Mouse (Mus musculus): ENCODE measurements at regions not wholly inside any gene's neighbourhood (a gene's known extent, or its start where the extent isn't known, plus 50 kb on each side); places are given as distances from the start of the nearest gene placed in this dataset.

- in situ Hi-C loops (cut with MboI; ENCODE audit: unreplicated experiment in 2 of 2), result no loop called here
Measured at GRCm38 (mm10) chr3:140044898-140045297, 839.4 kb downstream of the Stpg2 start.

GRCm38 (mm10) chr3:140054634-140055033, 849.1 kb downstream of the Stpg2 start:
- in situ Hi-C loops (cut with MboI; ENCODE audit: unreplicated experiment in 2 of 2), result no loop called here

GRCm38 (mm10) chr3:140057962-140058631, 852.6 kb downstream of the Stpg2 start:
- in situ Hi-C loops (cut with MboI; ENCODE audit: unreplicated experiment in 2 of 2), result no loop called here

- in situ Hi-C loops (cut with MboI; ENCODE audit: unreplicated experiment in 2 of 2), result no loop called here
Measured at GRCm38 (mm10) chr3:140059102-140059501, 853.6 kb downstream of the Stpg2 start.

GRCm38 (mm10) chr3:140059522-140060110, 854.1 kb downstream of the Stpg2 start:
- in situ Hi-C loops (cut with MboI; ENCODE audit: unreplicated experiment in 2 of 2), result no loop called here

- in situ Hi-C loops (cut with MboI; ENCODE audit: unreplicated experiment in 2 of 2), result no loop called here
Measured at GRCm38 (mm10) chr3:140061769-140062381, 856.4 kb downstream of the Stpg2 start.

- in situ Hi-C loops (cut with MboI; ENCODE audit: unreplicated experiment in 2 of 2), result no loop called here
Measured at GRCm38 (mm10) chr3:140062880-140063279, 857.4 kb downstream of the Stpg2 start.

- in situ Hi-C loops (cut with MboI; ENCODE audit: unreplicated experiment in 2 of 2), result no loop called here
Measured at GRCm38 (mm10) chr3:140084333-140084732, 878.8 kb downstream of the Stpg2 start.

- in situ Hi-C loops (cut with MboI; ENCODE audit: unreplicated experiment in 2 of 2), result no loop called here
Measured at GRCm38 (mm10) chr3:140085385-140085784, 879.9 kb downstream of the Stpg2 start.

GRCm38 (mm10) chr3:140088019-140088418, 882.5 kb downstream of the Stpg2 start:
- in situ Hi-C loops (cut with MboI; ENCODE audit: unreplicated experiment in 2 of 2), result no loop called here

GRCm38 (mm10) chr3:140091900-140092299, 886.4 kb downstream of the Stpg2 start:
- in situ Hi-C loops (cut with MboI; ENCODE audit: unreplicated experiment in 2 of 2), result no loop called here

- in situ Hi-C loops (cut with MboI; ENCODE audit: unreplicated experiment in 2 of 2), result no loop called here
Measured at GRCm38 (mm10) chr3:140096854-140097540, 891.5 kb downstream of the Stpg2 start.

- in situ Hi-C loops (cut with MboI; ENCODE audit: unreplicated experiment in 2 of 2), result no loop called here
Measured at GRCm38 (mm10) chr3:140109401-140109800, 903.9 kb downstream of the Stpg2 start.

GRCm38 (mm10) chr3:140111414-140112172, 906.1 kb downstream of the Stpg2 start:
- in situ Hi-C loops (cut with MboI; ENCODE audit: unreplicated experiment in 2 of 2), result no loop called here

GRCm38 (mm10) chr3:140115116-140115515, 909.6 kb downstream of the Stpg2 start:
- in situ Hi-C loops (cut with MboI; ENCODE audit: unreplicated experiment in 2 of 2), result no loop called here

- in situ Hi-C loops (cut with MboI; ENCODE audit: unreplicated experiment in 2 of 2), result no loop called here
Measured at GRCm38 (mm10) chr3:140127310-140127709, 921.8 kb downstream of the Stpg2 start.

GRCm38 (mm10) chr3:140129065-140129778, 923.7 kb downstream of the Stpg2 start:
- in situ Hi-C loops (cut with MboI; ENCODE audit: unreplicated experiment in 2 of 2), result no loop called here

GRCm38 (mm10) chr3:140143900-140144299, 938.4 kb downstream of the Stpg2 start:
- in situ Hi-C loops (cut with MboI; ENCODE audit: unreplicated experiment in 2 of 2), result no loop called here

GRCm38 (mm10) chr3:140147158-140147933, 941.9 kb downstream of the Stpg2 start:
- in situ Hi-C loops (cut with MboI; ENCODE audit: unreplicated experiment in 2 of 2), result no loop called here
